Mouse (Mus musculus) neural tube, embryonic 13.5 days (tissue): ENCODE results near the gene H1foo. TPM values are rescaled to one million over a fixed set of nuclear protein-coding genes. Genes with fewer than 3 reads are reported as not detected.

Source experiments
- ATAC-seq: fragments of 200-750 bp; cut with Nextera tagmentation; 2 replicates; pipeline ENCODE4 v1.8.0; 2017; ENCODE audit warnings: low read depth, mild to moderate bottlenecking, moderate TSS enrichment, moderate library complexity
- H3K27ac ChIP-seq: fragments of 300-500 bp; sonication (generic); replicated peaks from 2 replicates; pipeline ENCODE4 v1.5.1; 2015; ENCODE audit warnings: moderate library complexity, mild to moderate bottlenecking, inconsistent platforms
- H3K27me3 ChIP-seq: fragments of 300-500 bp; sonication (generic); 2 replicates; pipeline ENCODE4 v1.6.1; 2015; ENCODE audit warnings: mild to moderate bottlenecking, inconsistent platforms
- H3K36me3 ChIP-seq: fragments of 300-500 bp; sonication (generic); 2 replicates; pipeline ENCODE4 v1.6.1; 2015; ENCODE audit warnings: mild to moderate bottlenecking, inconsistent platforms
- H3K4me1 ChIP-seq: fragments of 300-500 bp; sonication (generic); replicated peaks from 2 replicates; pipeline ENCODE4 v1.6.1; 2015; ENCODE audit warnings: inconsistent platforms
- H3K4me2 ChIP-seq: fragments of 300-500 bp; sonication (generic); 2 replicates; pipeline ENCODE4 v1.6.1; 2015; ENCODE audit warnings: inconsistent platforms, mild to moderate bottlenecking, moderate library complexity
- H3K4me3 ChIP-seq: fragments of 300-500 bp; sonication (generic); 2 replicates; pipeline ENCODE4 v1.5.1; 2015; ENCODE audit warnings: mild to moderate bottlenecking, inconsistent platforms
- H3K9ac ChIP-seq: fragments of 300-500 bp; sonication (generic); 2 replicates; pipeline ENCODE4 v1.6.1; 2015; ENCODE audit warnings: moderate library complexity, mild to moderate bottlenecking, inconsistent platforms
- H3K9me3 ChIP-seq: fragments of 300-500 bp; sonication (generic); 2 replicates; pipeline ENCODE4 v1.6.1; 2016; ENCODE audit warnings: inconsistent platforms
- WGBS: fragments of 180-500 bp; shearing (Covaris S2); methylation state at CpG from one replicate; pipeline ENCODE4 v1.1.7; 2015; 5-methylcytosine and 5-hydroxymethylcytosine counted together
- polyA plus RNA-seq: library from polyadenylated mRNA; unstranded; fragments of >200 nt; fragmentation: Nextera tagmentation; extraction: Ambion mirVana; gene quantifications from 2 replicates; pipeline ENCODE4 v1.2.1, GENCODE M21; 2015

Gene H1foo
- polyA plus RNA-seq, 1 experiment from 2014 or later: not detected

DNA sequence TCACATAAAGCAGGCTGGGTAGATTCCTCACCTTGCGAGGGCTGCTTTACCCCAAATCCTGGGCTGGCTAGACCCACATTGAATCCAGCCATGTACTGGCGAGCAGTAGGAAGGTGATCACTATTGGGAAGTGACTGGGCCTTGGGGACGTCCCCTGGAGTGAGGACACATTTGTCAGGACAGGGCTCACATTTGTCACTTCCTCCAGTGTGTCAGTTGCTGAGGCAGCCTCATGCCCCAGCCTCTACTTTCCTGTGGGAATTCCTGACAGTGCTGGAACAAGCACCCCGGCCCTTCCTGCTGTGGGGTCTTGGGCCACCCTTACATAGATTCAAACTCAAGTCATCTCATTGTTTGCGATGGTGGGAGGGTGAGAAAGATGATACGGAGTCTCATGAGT lies 33.0 kb upstream of the H1foo start:
- WGBS: 83% methylated on average over 6 of the region's 6 CpGs
- Histone ChIP-seq H3K9me3 (no peaks in the 10 kb centered on the region), H3K36me3 (peaks cover 16% of the 10 kb centered on the region), H3K27ac (no peak overlapping the region), H3K27me3 (no peaks in the 10 kb centered on the region), H3K4me1 (peaks cover 9% of the 10 kb centered on the region), H3K4me3 (no peak overlapping the region), H3K4me2 (no peak overlapping the region), H3K9ac (no peak overlapping the region)
- ATAC-seq: no peak

DNA sequence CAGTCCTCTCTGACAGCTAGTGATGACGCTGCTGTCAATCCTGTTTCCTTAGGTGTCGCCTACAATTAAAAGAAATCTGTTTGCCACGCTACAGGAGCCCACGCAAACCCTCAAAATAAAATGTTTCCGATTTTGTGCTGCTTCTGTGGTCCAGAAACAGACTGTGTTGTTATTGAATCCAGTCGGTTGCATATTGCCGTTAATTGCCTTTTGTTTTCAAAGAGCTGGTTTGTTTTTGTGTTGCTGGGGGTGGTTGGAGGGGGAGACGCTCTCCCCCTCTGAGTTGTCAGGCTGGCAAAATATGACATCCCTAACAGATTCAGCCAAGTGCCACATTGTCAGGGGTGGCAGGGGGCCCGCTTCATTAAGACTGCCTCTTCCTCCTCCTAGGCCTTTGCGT lies 31.3 kb upstream of the H1foo start:
- no peak overlapping the region for H3K4me2 ChIP-seq
- H3K4me1 ChIP-seq: peaks cover 9% of the 10 kb centered on the region
- WGBS: 88% methylated on average over 10 of the region's 10 CpGs
- H3K27me3 ChIP-seq: no peaks in the 10 kb centered on the region
- H3K36me3 ChIP-seq: 0 out of 2 replicates have a peak, but pooled peaks cover 18% of the 10 kb centered on the region
- no peak for ATAC-seq
- H3K9me3 ChIP-seq: no peaks in the 10 kb centered on the region
- H3K27ac ChIP-seq: no peak overlapping the region
- no peak overlapping the region for H3K9ac ChIP-seq
- no peak overlapping the region for H3K4me3 ChIP-seq

DNA sequence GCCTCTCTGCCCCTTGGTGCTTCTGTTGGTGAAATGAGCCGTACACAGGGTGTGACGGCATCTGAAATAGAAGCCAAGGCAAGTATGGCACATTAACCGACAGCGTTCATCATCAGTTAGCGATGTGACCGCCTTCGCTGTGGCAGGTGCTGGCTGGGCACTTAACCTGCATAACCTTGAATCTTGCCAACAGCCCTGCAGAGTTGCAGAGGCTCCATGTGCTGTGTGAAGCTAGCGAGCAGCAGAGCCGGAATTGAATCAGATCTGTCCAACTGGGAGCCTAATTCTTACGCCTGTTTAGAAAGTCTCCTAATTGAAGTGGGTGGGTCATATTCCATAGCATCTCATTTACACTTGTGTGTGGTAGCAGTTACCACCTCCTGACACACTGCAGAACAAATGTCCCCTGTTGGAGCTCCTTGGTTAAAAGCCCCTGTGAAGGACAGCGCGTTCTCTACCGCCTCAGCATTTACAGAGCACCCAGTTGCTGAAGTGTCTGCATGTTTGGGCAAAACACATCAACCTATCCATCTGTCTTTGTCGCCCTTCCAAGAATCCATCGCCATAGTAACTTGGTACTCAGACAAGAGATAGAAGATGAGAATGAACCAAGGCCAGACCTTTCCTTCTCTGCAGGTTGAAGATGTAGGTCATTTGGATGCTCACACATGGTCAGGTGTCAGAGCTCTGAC lies 30.1 kb upstream of the H1foo start:
- Histone ChIP-seq H3K4me3 (no peak overlapping the region), H3K36me3 (0 out of 2 replicates have a peak, but pooled peaks cover 22% of the 10 kb centered on the region), H3K4me2 (no peak overlapping the region), H3K9me3 (no peaks in the 10 kb centered on the region), H3K27ac (peak overlapping the region; percentile 15; the same call in 1 of the 2 replicates), H3K9ac (no peak overlapping the region), H3K4me1 (peaks cover 9% of the 10 kb centered on the region), H3K27me3 (no peaks in the 10 kb centered on the region)
- WGBS: 77% methylated on average over 15 of the region's 15 CpGs
- peak; percentile 24; the same call in 1 of the 2 replicates for ATAC-seq

DNA sequence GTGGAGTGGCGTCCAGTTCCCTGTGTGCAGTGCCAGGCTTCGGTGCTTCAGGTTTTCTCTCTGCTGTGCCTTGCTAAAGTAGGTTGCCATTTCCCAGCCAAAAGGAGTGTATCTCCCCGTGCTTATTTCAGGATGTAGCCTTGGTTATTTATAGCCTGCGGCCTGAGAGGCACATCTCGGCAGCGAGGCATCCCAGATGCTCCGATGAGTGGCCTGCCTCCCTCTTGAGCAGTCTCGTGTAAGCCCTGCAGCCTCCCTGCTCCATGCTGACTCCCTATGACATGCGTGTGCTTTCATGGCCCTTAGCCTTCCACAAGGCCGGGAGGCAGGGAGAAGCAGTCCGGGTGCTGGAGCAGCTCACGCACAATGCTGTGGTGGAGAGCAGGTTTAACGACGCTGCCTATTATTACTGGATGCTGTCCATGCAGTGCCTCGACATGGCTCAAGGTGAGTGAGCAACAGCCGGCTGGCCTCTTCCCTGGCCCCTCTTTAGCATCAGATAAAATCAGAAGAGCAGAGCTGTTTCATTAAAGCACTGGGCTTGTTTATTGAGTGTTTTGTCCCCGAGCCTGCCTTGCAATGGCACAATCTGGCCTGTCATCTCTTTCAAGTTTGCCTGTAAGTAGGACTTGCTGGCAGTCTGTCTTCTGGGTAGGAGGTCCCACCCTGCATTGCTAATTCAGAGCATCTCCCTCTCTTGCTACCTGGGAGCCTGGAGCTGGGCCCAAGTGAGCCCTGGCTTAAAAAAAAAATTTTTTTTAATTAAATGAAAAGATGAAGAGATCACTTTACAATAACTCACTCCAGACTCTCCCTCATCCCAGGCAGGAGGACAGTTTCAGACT lies 28.9 kb upstream of the H1foo start:
- H3K36me3 ChIP-seq: 0 out of 2 replicates have a peak, but pooled peaks cover 26% of the 10 kb centered on the region
- 72% methylated on average over 17 of the region's 17 CpGs for WGBS
- no peak overlapping the region for H3K4me3 ChIP-seq
- peaks cover 13% of the 10 kb centered on the region for H3K4me1 ChIP-seq
- H3K9ac ChIP-seq: peak overlapping the region; percentile 8; the same call in 1 of the 2 replicates
- no peaks in the 10 kb centered on the region for H3K27me3 ChIP-seq
- ATAC-seq: no peak
- H3K27ac ChIP-seq: peak overlapping the region; percentile 18; the same call in 1 of the 2 replicates
- H3K9me3 ChIP-seq: no peaks in the 10 kb centered on the region
- no peak overlapping the region for H3K4me2 ChIP-seq

GRCm38 (mm10) chr6:115916611-115917010 lies 28.1 kb upstream of the H1foo start:
- peaks cover 13% of the 10 kb centered on the region for H3K4me1 ChIP-seq
- WGBS: 86% methylated on average over 5 of the region's 5 CpGs
- H3K9me3 ChIP-seq: no peaks in the 10 kb centered on the region
- H3K4me2 ChIP-seq: no peak overlapping the region
- H3K27me3 ChIP-seq: no peaks in the 10 kb centered on the region
- ATAC-seq: no peak
- no peak overlapping the region for H3K9ac ChIP-seq
- no peak overlapping the region for H3K27ac ChIP-seq
- no peak overlapping the region for H3K4me3 ChIP-seq
- H3K36me3 ChIP-seq: 0 out of 2 replicates have a peak, but pooled peaks cover 26% of the 10 kb centered on the region

DNA sequence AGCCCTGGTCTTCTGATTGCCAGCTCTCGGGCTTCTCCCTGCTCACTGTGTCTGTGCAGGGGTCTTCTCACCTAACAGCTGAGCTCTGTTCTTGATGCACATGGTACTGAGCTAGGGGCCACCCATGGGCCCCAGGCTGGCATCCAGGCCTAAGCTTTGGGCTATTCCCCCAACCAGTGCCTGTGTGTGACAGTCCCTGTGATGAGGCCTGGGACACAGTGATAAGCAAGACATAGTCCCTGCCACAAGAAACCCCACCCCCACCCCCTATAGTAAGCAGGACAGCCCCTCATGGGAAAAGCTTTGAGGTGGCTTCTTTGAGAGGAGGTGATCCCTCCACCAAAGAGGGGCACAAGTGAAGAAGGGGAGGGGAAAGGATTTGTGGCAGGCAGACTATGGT lies 26.1 kb upstream of the H1foo start:
- no peaks in the 10 kb centered on the region for H3K9me3 ChIP-seq
- no peak overlapping the region for H3K4me2 ChIP-seq
- H3K4me1 ChIP-seq: peaks cover 13% of the 10 kb centered on the region
- H3K4me3 ChIP-seq: no peak overlapping the region
- no peaks in the 10 kb centered on the region for H3K27me3 ChIP-seq
- no peak for ATAC-seq
- H3K9ac ChIP-seq: no peak overlapping the region
- 0 out of 2 replicates have a peak, but pooled peaks cover 26% of the 10 kb centered on the region for H3K36me3 ChIP-seq
- WGBS: 90% methylated on average over 1 of the region's 1 CpGs
- no peak overlapping the region for H3K27ac ChIP-seq

GRCm38 (mm10) chr6:115919876-115920275 lies 24.9 kb upstream of the H1foo start:
- H3K9ac ChIP-seq: no peak overlapping the region
- 94% methylated on average over 5 of the region's 5 CpGs for WGBS
- peaks cover 3% of the 10 kb centered on the region; the same call in 1 of the 2 replicates for H3K4me1 ChIP-seq
- H3K4me3 ChIP-seq: no peak overlapping the region
- ATAC-seq: no peak
- H3K36me3 ChIP-seq: 0 out of 2 replicates have a peak, but pooled peaks cover 30% of the 10 kb centered on the region
- H3K27me3 ChIP-seq: no peaks in the 10 kb centered on the region
- no peak overlapping the region for H3K27ac ChIP-seq
- no peaks in the 10 kb centered on the region for H3K9me3 ChIP-seq
- H3K4me2 ChIP-seq: no peak overlapping the region

DNA sequence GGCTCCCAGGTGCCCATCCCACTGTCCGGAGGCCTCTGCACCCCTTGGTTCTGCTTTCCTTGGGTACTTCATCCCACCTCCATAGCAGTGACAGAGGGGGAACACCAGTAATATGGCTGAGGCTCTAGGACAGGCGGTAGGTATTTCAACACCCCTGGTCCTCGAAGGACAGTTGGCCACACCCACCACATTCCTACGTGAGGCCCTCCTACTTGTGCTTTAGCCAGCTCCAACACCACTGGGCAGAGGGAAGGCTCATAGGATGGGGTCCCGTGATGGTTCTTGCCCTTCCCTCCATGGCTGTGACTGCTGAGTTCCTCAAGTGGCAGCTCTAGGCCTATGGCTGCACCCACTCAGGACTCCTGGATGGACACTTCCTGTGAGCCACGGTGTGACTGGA lies 19.9 kb upstream of the H1foo start:
- 0 out of 2 replicates have a peak, but pooled peaks cover 8% of the 10 kb centered on the region for H3K36me3 ChIP-seq
- ATAC-seq: no peak
- WGBS: 48% methylated on average over 6 of the region's 6 CpGs
- H3K4me3 ChIP-seq: no peak overlapping the region
- H3K4me1 ChIP-seq: peaks cover 21% of the 10 kb centered on the region
- no peak overlapping the region for H3K9ac ChIP-seq
- H3K9me3 ChIP-seq: no peaks in the 10 kb centered on the region
- no peak overlapping the region for H3K27ac ChIP-seq
- H3K4me2 ChIP-seq: no peak overlapping the region
- no peaks in the 10 kb centered on the region for H3K27me3 ChIP-seq

DNA sequence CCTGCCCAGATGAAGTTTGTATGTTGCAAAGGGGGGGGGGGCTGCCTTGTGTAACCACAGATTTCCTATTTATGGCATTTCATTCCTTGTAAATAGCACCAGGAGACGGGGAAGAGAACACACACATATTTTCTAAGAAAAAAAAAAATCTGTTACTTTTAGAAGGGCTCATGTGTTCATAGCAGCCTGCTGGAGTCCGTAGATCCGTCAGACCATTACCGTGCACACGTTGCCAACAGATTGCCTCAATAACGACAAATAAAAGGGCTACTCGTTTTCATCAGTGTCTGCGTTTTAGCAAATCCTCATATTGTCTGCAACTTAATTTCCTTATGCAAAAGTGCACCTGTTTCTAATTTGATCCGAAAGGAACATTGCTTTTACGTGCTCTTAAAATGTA lies 18.3 kb upstream of the H1foo start:
- no peak overlapping the region for H3K4me3 ChIP-seq
- H3K4me1 ChIP-seq: peaks cover 23% of the 10 kb centered on the region
- peak overlapping the region; percentile 54; the same call in 1 of the 2 replicates for H3K27ac ChIP-seq
- no peak overlapping the region for H3K9ac ChIP-seq
- no peak for ATAC-seq
- 57% methylated on average over 10 of the region's 10 CpGs for WGBS
- no peak overlapping the region for H3K4me2 ChIP-seq
- no peaks in the 10 kb centered on the region for H3K27me3 ChIP-seq
- H3K36me3 ChIP-seq: 0 out of 2 replicates have a peak, but pooled peaks cover 4% of the 10 kb centered on the region
- H3K9me3 ChIP-seq: no peaks in the 10 kb centered on the region

GRCm38 (mm10) chr6:115927292-115928242 lies 17.2 kb upstream of the H1foo start:
- Histone ChIP-seq H3K9me3 (no peaks in the 10 kb centered on the region), H3K4me1 (peaks cover 28% of the 10 kb centered on the region), H3K27ac (0 out of 2 replicates have a peak overlapping the region, but pooled peaks have one; percentile 54), H3K4me2 (no peak overlapping the region), H3K36me3 (0 out of 2 replicates have a peak, but pooled peaks cover 4% of the 10 kb centered on the region), H3K4me3 (no peak overlapping the region), H3K27me3 (no peaks in the 10 kb centered on the region), H3K9ac (no peak overlapping the region)
- peak; percentile 17; the same call in 1 of the 2 replicates for ATAC-seq
- 64% methylated on average over 10 of the region's 10 CpGs for WGBS

DNA sequence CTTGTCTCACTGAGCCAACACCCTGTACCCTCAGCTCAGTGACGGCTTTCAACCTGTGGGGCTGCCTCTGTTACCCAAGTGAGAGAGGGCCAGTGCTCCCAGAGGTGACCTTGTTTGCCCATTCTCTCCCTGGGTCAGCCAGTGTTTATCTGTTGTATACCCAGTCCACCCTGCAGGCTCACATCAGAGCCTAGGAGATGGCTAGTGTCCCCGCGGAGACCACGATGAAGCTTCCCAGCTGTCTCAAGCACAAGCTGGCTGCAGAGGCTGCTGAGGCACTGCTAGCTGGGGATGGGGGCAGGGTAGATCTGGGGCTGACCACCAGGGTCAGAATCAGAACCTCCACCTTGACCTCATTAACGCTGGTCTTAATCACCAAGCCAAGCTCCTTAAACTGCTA lies 14.7 kb upstream of the H1foo start:
- Histone ChIP-seq H3K27me3 (no peaks in the 10 kb centered on the region), H3K9me3 (no peaks in the 10 kb centered on the region), H3K4me1 (peaks cover 28% of the 10 kb centered on the region), H3K36me3 (no peaks in the 10 kb centered on the region), H3K4me3 (no peak overlapping the region), H3K9ac (no peak overlapping the region), H3K27ac (no peak overlapping the region), H3K4me2 (no peak overlapping the region)
- ATAC-seq: no peak
- WGBS: 69% methylated on average over 5 of the region's 5 CpGs
